Mouse (Mus musculus) forebrain, embryonic 13.5 days (tissue): ENCODE results near the gene Kif1c. TPM values are rescaled to one million over a fixed set of nuclear protein-coding genes. Genes with fewer than 3 reads are reported as not detected.

Experiments
- ATAC-seq: fragments of 200-750 bp; cut with Nextera tagmentation; 2 replicates; pipeline ENCODE4 v1.8.0; 2017
- H3K27ac ChIP-seq: fragments of 300-500 bp; sonication (generic); 2 replicates; pipeline ENCODE4 v1.5.1; 2015; ENCODE audit warnings: inconsistent platforms, mild to moderate bottlenecking, moderate library complexity
- H3K27me3 ChIP-seq: fragments of 300-500 bp; sonication (generic); 2 replicates; pipeline ENCODE4 v1.6.1; 2015; ENCODE audit warnings: mild to moderate bottlenecking, inconsistent platforms
- H3K36me3 ChIP-seq: fragments of 300-500 bp; sonication (generic); 2 replicates; pipeline ENCODE4 v1.6.1; 2015; ENCODE audit warnings: mild to moderate bottlenecking, inconsistent platforms; ENCODE audit not compliant: poor library complexity, severe bottlenecking
- H3K4me1 ChIP-seq: fragments of 300-500 bp; sonication (generic); 2 replicates; pipeline ENCODE4 v1.6.1; 2015; ENCODE audit warnings: inconsistent platforms
- H3K4me2 ChIP-seq: fragments of 300-500 bp; sonication (generic); 2 replicates; pipeline ENCODE4 v1.6.1; 2015; ENCODE audit warnings: inconsistent platforms, mild to moderate bottlenecking, moderate library complexity
- H3K4me3 ChIP-seq: fragments of 300-500 bp; sonication (generic); 2 replicates; pipeline ENCODE4 v1.5.1; 2015; ENCODE audit warnings: mild to moderate bottlenecking, inconsistent platforms
- H3K9ac ChIP-seq: fragments of 300-500 bp; sonication (generic); 2 replicates; pipeline ENCODE4 v1.6.1; 2015; ENCODE audit warnings: mild to moderate bottlenecking, inconsistent platforms
- H3K9me3 ChIP-seq: fragments of 300-500 bp; sonication (generic); replicated peaks from 2 replicates; pipeline ENCODE4 v1.6.1; 2016; ENCODE audit warnings: inconsistent platforms
- WGBS: fragments of 180-500 bp; shearing (Covaris S2); methylation state at CpG from one replicate; pipeline ENCODE4 v1.1.7; 2015; 5-methylcytosine and 5-hydroxymethylcytosine counted together
- polyA plus RNA-seq: library from polyadenylated mRNA; unstranded; fragments of >200 nt; fragmentation: Nextera tagmentation; extraction: Ambion mirVana; gene quantifications from 2 replicates; pipeline ENCODE4 v1.2.1, GENCODE M21; 2015

The Kif1c gene
- polyA plus RNA-seq, 1 experiment from 2014 or later = 1.3 TPM

- H3K9ac ChIP-seq = peak within 1 kb of the TSS; percentile 87
- H3K9me3 ChIP-seq = no peaks in the 10 kb centered on the region
- H3K36me3 ChIP-seq = peaks cover 45% of the 10 kb centered on the region
- H3K27me3 ChIP-seq = no peaks in the 10 kb centered on the region
- peaks cover 31% of the 10 kb centered on the region for H3K4me1 ChIP-seq
- H3K4me2 ChIP-seq = peak within 1 kb of the TSS; percentile 81
- H3K4me3 ChIP-seq = peak within 1 kb of the TSS; percentile 63
- ATAC-seq = peak; percentile 97
- under 1% methylated on average over 44 of the region's 44 CpGs for WGBS
- H3K27ac ChIP-seq = peak within 1 kb of the TSS; percentile 97
Observed at GRCm38 (mm10) chr11:70668771-70669505, 31.4 kb upstream of the Kif1c start, which contains the start of gene Spag7. Gene Spag7 (minus strand): TSS chr11:70669416.

DNA sequence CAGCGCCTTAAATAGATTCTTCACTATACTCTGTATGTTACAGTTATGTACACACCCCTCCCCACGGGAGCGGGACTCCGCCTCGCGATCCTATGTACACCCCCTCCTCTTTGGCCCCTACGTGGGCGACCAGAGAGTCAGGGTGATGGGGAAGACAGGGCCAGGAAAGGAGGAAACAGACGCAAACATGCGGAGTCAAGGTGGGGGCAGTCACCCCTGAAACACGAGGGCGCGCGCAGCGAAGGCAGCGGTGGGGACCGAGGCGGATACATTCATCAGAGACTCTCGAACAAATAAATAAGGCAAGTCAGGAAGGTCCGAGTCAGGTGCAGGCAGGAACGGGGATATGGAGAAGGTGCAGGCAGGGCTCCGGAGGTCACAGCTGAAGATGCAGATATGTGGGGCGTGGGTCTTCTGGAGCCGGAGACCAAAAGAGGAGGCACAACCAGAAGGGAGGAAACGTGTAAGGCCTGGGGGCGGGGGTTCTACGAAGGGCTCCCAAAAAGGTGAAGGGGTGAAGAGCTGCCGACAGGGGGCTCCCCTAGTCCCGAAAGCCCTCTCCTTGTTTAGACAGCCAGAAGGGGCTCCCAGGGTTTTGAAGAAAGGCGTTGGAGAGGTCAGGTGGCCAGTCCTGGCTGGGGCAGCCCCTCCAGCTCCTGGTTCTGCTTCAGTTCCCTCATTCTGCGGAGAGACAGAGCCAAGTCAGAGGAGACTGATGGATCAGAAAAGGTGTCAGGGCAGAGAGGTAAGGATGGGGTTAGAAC lies 30.6 kb upstream of the Kif1c start:
- peaks cover 45% of the 10 kb centered on the region for H3K36me3 ChIP-seq
- peak overlapping the region; percentile 81 for H3K4me2 ChIP-seq
- H3K27me3 ChIP-seq = no peaks in the 10 kb centered on the region
- no peaks in the 10 kb centered on the region for H3K9me3 ChIP-seq
- H3K27ac ChIP-seq = peak overlapping the region; percentile 97
- peaks cover 31% of the 10 kb centered on the region for H3K4me1 ChIP-seq
- ATAC-seq = peak; percentile 44
- peak overlapping the region; percentile 87 for H3K9ac ChIP-seq
- under 1% methylated on average over 30 of the region's 31 CpGs for WGBS
- peak overlapping the region; percentile 63 for H3K4me3 ChIP-seq

GRCm38 (mm10) chr11:70670483-70670882 lies 29.9 kb upstream of the Kif1c start:
- 28% methylated on average over 14 of the region's 14 CpGs for WGBS
- Histone ChIP-seq H3K4me2 (peak overlapping the region; percentile 81), H3K4me3 (peak overlapping the region; percentile 63), H3K9ac (peak overlapping the region; percentile 87), H3K9me3 (no peaks in the 10 kb centered on the region), H3K27ac (peak overlapping the region; percentile 97), H3K36me3 (peaks cover 43% of the 10 kb centered on the region), H3K27me3 (no peaks in the 10 kb centered on the region), H3K4me1 (peaks cover 31% of the 10 kb centered on the region)
- ATAC-seq = no peak

DNA sequence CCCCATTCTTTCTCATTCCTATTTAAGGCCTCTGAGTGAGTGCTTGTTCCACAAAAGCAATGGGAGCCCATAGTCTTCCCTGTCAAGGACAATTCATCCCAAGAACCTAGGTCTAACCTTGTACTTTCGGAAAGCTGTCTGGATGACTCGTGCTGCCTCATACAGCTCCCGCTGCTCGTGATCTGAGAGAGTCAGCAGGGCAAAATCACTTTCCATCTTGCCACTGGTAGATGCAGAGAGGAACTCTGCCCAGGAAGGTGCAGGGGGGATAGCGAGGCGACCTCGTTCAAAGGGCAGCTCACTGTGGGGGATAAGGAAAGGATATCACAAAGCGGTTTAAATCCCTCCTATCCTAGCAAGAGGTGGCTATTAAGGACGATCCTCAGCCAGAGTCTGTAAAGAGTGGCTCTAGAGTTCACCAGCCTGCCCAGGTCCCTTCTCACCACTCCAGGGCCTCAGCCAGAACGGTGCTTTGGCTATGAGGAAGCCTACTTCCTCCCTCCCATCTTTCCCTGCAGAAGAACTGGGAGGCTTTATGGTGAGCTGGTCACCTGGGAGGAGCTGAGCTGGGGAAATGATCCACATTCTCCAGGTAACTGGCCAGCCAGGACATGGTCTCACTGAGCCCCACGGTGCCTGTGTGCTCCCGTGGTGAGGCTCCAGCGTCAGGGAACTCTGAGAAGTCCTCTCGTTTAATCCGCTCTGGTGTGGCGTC lies 28.9 kb upstream of the Kif1c start:
- 76% methylated on average over 16 of the region's 16 CpGs for WGBS
- Histone ChIP-seq H3K27me3 (no peaks in the 10 kb centered on the region), H3K4me3 (no peak overlapping the region), H3K36me3 (peaks cover 47% of the 10 kb centered on the region), H3K4me1 (peaks cover 31% of the 10 kb centered on the region), H3K4me2 (peak overlapping the region; percentile 81), H3K9ac (peak overlapping the region; percentile 87; the same call in 1 of the 2 replicates), H3K27ac (no peak overlapping the region), H3K9me3 (no peaks in the 10 kb centered on the region)
- ATAC-seq = no peak

GRCm38 (mm10) chr11:70674014-70674413 lies 26.3 kb upstream of the Kif1c start:
- 48% methylated on average over 6 of the region's 6 CpGs for WGBS
- ATAC-seq = no peak
- Histone ChIP-seq H3K27me3 (no peaks in the 10 kb centered on the region), H3K4me1 (peaks cover 14% of the 10 kb centered on the region), H3K4me3 (no peak overlapping the region), H3K4me2 (no peak overlapping the region), H3K27ac (no peak overlapping the region), H3K9me3 (no peaks in the 10 kb centered on the region), H3K9ac (no peak overlapping the region), H3K36me3 (peaks cover 60% of the 10 kb centered on the region)

GRCm38 (mm10) chr11:70674501-70674900 lies 25.8 kb upstream of the Kif1c start:
- Histone ChIP-seq H3K4me3 (no peak overlapping the region), H3K36me3 (peaks cover 64% of the 10 kb centered on the region), H3K4me2 (no peak overlapping the region), H3K4me1 (peaks cover 14% of the 10 kb centered on the region), H3K9ac (no peak overlapping the region), H3K27me3 (no peaks in the 10 kb centered on the region), H3K9me3 (no peaks in the 10 kb centered on the region), H3K27ac (no peak overlapping the region)
- 68% methylated on average over 11 of the region's 11 CpGs for WGBS
- no peak for ATAC-seq

DNA sequence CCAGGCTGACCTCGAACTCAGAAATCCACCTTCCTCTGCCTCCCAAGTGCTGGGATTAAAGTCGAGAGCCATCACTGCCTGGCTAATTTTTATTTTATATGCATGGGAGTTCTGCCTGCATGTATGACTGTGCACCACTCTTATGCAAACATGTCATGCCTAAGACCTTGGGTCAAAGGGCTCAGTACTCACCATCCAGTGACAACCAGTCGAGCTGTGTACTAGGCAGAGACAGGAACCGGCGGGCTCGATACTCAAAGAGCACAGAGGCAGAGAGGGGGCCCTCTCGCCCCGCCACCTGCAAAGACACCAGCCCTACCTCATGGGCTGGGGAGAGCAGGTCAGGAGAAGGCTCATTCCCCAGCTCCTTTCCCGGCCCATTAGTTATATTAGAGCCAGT lies 22.3 kb upstream of the Kif1c start:
- Histone ChIP-seq H3K36me3 (peaks cover 75% of the 10 kb centered on the region), H3K9ac (no peak overlapping the region), H3K27me3 (no peaks in the 10 kb centered on the region), H3K9me3 (no peaks in the 10 kb centered on the region), H3K4me3 (no peak overlapping the region), H3K27ac (no peak overlapping the region), H3K4me2 (no peak overlapping the region), H3K4me1 (peaks cover 15% of the 10 kb centered on the region)
- WGBS = 79% methylated on average over 9 of the region's 9 CpGs
- no peak for ATAC-seq

DNA sequence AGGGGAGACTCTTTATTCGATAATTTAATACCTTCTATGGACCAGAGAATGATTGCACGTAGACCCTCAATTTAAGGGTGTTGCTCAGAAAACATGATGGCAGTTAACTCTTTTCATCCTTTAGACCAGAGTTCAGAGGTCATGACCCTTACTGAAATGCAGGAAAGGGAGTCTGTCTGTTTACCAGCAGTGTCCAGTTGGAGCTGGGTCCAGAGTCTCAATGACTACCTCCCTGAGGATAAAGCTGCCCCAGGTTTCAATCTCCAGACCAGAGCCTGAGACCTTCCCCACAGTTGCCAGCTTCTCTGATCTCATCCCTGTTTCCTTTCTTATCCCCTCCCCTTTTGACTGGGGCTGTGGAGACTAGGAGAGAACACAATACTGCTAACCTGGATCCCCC lies 21.8 kb upstream of the Kif1c start:
- Histone ChIP-seq H3K4me1 (peaks cover 15% of the 10 kb centered on the region), H3K36me3 (peaks cover 78% of the 10 kb centered on the region), H3K4me2 (no peak overlapping the region), H3K9me3 (no peaks in the 10 kb centered on the region), H3K4me3 (no peak overlapping the region), H3K27ac (no peak overlapping the region), H3K27me3 (no peaks in the 10 kb centered on the region), H3K9ac (no peak overlapping the region)
- no peak for ATAC-seq
- 88% methylated on average over 2 of the region's 2 CpGs for WGBS

GRCm38 (mm10) chr11:70679361-70679760 lies 21.0 kb upstream of the Kif1c start:
- Histone ChIP-seq H3K4me2 (no peak overlapping the region), H3K27me3 (no peaks in the 10 kb centered on the region), H3K9ac (no peak overlapping the region), H3K36me3 (peaks cover 78% of the 10 kb centered on the region), H3K9me3 (no peaks in the 10 kb centered on the region), H3K4me3 (no peak overlapping the region), H3K27ac (no peak overlapping the region), H3K4me1 (peaks cover 15% of the 10 kb centered on the region)
- no peak for ATAC-seq
- 96% methylated on average over 8 of the region's 8 CpGs for WGBS

- no peaks in the 10 kb centered on the region for H3K27me3 ChIP-seq
- 91% methylated on average over 8 of the region's 8 CpGs for WGBS
- peaks cover 76% of the 10 kb centered on the region for H3K36me3 ChIP-seq
- H3K9ac ChIP-seq = no peak overlapping the region
- H3K4me1 ChIP-seq = peaks cover 15% of the 10 kb centered on the region
- H3K27ac ChIP-seq = no peak overlapping the region
- no peak overlapping the region for H3K4me2 ChIP-seq
- no peak for ATAC-seq
- no peak overlapping the region for H3K4me3 ChIP-seq
- no peaks in the 10 kb centered on the region for H3K9me3 ChIP-seq
Observed at GRCm38 (mm10) chr11:70679894-70680293, 20.5 kb upstream of the Kif1c start.

- H3K4me2 ChIP-seq = no peak overlapping the region
- 0 out of 2 replicates have a peak, but pooled peaks have one; percentile 29 for ATAC-seq
- 62% methylated on average over 12 of the region's 12 CpGs for WGBS
- 0 out of 2 replicates have a peak overlapping the region, but pooled peaks have one; percentile 62 for H3K27ac ChIP-seq
- no peaks in the 10 kb centered on the region for H3K27me3 ChIP-seq
- peaks cover 70% of the 10 kb centered on the region for H3K36me3 ChIP-seq
- no peak overlapping the region for H3K4me3 ChIP-seq
- no peaks in the 10 kb centered on the region for H3K9me3 ChIP-seq
- peaks cover 18% of the 10 kb centered on the region for H3K4me1 ChIP-seq
- 0 out of 2 replicates have a peak overlapping the region, but pooled peaks have one; percentile 21 for H3K9ac ChIP-seq
Observed at GRCm38 (mm10) chr11:70681170-70681569, 19.2 kb upstream of the Kif1c start.
